In the genomic region with DNA sequence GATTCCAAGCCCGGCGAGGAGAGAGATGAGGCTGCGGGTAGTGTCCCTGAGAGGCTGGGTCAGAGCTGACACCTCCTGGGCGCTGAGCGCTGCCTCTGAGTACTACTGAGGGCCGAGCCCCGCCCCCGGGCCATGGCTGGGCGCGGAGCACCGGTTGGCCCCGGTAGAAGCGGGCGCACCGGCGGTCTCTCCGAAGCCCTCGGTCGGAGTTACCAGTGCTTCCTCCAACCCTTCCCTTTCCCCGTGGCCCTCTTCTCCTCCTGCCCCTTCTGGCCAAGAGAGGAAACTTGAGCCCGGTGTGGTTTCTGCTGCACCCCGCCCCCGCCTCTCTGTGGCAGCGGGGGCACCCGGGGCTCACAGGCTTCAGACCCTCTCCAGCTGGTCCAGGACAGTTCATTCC, we compare ENCODE assay signal across 8 mouse cellular contexts. TPM values are rescaled to one million over a fixed set of nuclear protein-coding genes. Genes with fewer than 3 reads are reported as not detected.
DNase-seq lines count a peak whose midpoint lies in the region; ATAC-seq and TF ChIP-seq lines count a peak whose summit lies in the region.

No protein-coding gene starts in this region.

- peak overlapping the region; percentile 74 for H3K9ac ChIP-seq in lung, embryonic 16.5 days (ENCODE audit: low read length)
- H3K9ac ChIP-seq in neural tube, embryonic 15.5 days (replicated peaks), result peak overlapping the region; percentile 42; the same call in 1 of the 2 replicates

- TF ChIP-seq POLR2A in bone marrow macrophage, adult 2 months (IDR thresholded peaks at IDR 0.05; ENCODE audit: borderline replicate concordance, low read depth, low read length), result no peak
- no peak for TF ChIP-seq POLR2A in kidney, adult 2 months (IDR thresholded peaks at IDR 0.05; ENCODE audit: low read depth, low read length)

- peak overlapping the region; percentile 87 for H3K4me3 ChIP-seq in G1E (ENCODE audit: low read depth, low read length)
- peak overlapping the region; percentile 40 for H3K4me3 ChIP-seq in bone marrow macrophage, adult 2 months (ENCODE audit: insufficient read depth, low read length)
- H3K4me3 ChIP-seq in kidney, adult 2 months (ENCODE audit: insufficient read depth, low read depth, low read length), result peak overlapping the region; percentile 37; the same call in 1 of the 2 replicates
- H3K4me3 ChIP-seq in lung, embryonic 16.5 days (ENCODE audit: low read length), result peak overlapping the region; percentile 51
- peak overlapping the region; percentile 37 for H3K4me3 ChIP-seq in neural tube, embryonic 15.5 days (replicated peaks)

- H3K4me2 ChIP-seq in lung, embryonic 16.5 days (ENCODE audit: low read depth, low read length), result peak overlapping the region; percentile 87
- peak overlapping the region; percentile 87 for H3K4me2 ChIP-seq in neural tube, embryonic 15.5 days

- DNase-seq in G1E (ENCODE audit: low spot score), result peak; percentile 44
- peak; percentile 37 for DNase-seq in kidney, adult 2 months
- DNase-seq in left cerebral cortex, adult 9 months (ENCODE audit: low spot score in 2 of 2), result no peak

- H3K36me3 ChIP-seq in G1E (replicated peaks), result peaks cover 35% of the 10 kb centered on the region
- H3K36me3 ChIP-seq in kidney, adult 2 months (ENCODE audit: control insufficient read depth, insufficient read depth, low read length), result no peaks in the 10 kb centered on the region
- no peaks in the 10 kb centered on the region for H3K36me3 ChIP-seq in lung, embryonic 16.5 days (ENCODE audit: control insufficient read depth, insufficient read depth, low read length)
- no peaks in the 10 kb centered on the region for H3K36me3 ChIP-seq in neural tube, embryonic 15.5 days

- WGBS in kidney, adult 2 months, result 2% methylated on average over 25 of the region's 25 CpGs
- WGBS in lung, embryonic 16.5 days, result under 1% methylated on average over 25 of the region's 25 CpGs
- WGBS in neural tube, embryonic 15.5 days, result 1% methylated on average over 25 of the region's 25 CpGs

- no peak overlapping the region for H3K27ac ChIP-seq in bone marrow macrophage, adult 2 months (ENCODE audit: insufficient read depth, low read depth, low read length)
- H3K27ac ChIP-seq in kidney, adult 2 months (ENCODE audit: insufficient read depth, low read depth, low read length), result no peak overlapping the region
- peak overlapping the region; percentile 28; the same call in 1 of the 2 replicates for H3K27ac ChIP-seq in lung, embryonic 16.5 days (ENCODE audit: low read length)
- H3K27ac ChIP-seq in neural tube, embryonic 15.5 days (replicated peaks), result no peak overlapping the region

- no peaks in the 10 kb centered on the region for H3K9me3 ChIP-seq in G1E (replicated peaks)
- no peaks in the 10 kb centered on the region for H3K9me3 ChIP-seq in lung, embryonic 16.5 days (ENCODE audit: control insufficient read depth, low read length)
- H3K9me3 ChIP-seq in neural tube, embryonic 15.5 days (replicated peaks), result no peaks in the 10 kb centered on the region

- no peaks in the 10 kb centered on the region for H3K27me3 ChIP-seq in G1E (ENCODE audit: insufficient read depth, low read length)
- H3K27me3 ChIP-seq in kidney, adult 2 months (replicated peaks; ENCODE audit: control insufficient read depth, insufficient read depth, low read length), result no peaks in the 10 kb centered on the region
- peaks cover 3% of the 10 kb centered on the region; the same call in 1 of the 2 replicates for H3K27me3 ChIP-seq in lung, embryonic 16.5 days (ENCODE audit: control insufficient read depth, insufficient read depth, low read depth, low read length)
- no peaks in the 10 kb centered on the region; the same call in 1 of the 2 replicates for H3K27me3 ChIP-seq in neural tube, embryonic 15.5 days (replicated peaks)

- no peak for ATAC-seq in G1E (ENCODE audit: extremely low read depth, insufficient number of reproducible peaks, low FRiP score, poor library complexity, severe bottlenecking)
- peak; percentile 33 for ATAC-seq in granulocyte monocyte progenitor cell, adult 5-6 weeks (replicated peaks; ENCODE audit: poor library complexity, severe bottlenecking)
- ATAC-seq in lung, embryonic 16.5 days (ENCODE audit: low read depth), result peak; percentile 60
- ATAC-seq in neural tube, embryonic 15.5 days (ENCODE audit: low FRiP score), result no peak
- no peak for ATAC-seq in cerebellum, adult (ENCODE audit: insufficient number of reproducible peaks, low FRiP score, low TSS enrichment)

- peaks cover 78% of the 10 kb centered on the region for H3K4me1 ChIP-seq in G1E (ENCODE audit: insufficient read depth, low read depth, low read length)
- H3K4me1 ChIP-seq in bone marrow macrophage, adult 2 months (ENCODE audit: control insufficient read depth, insufficient read depth, low read length), result peaks cover 16% of the 10 kb centered on the region
- H3K4me1 ChIP-seq in kidney, adult 2 months (ENCODE audit: control insufficient read depth, insufficient read depth, low read length), result no peaks in the 10 kb centered on the region
- H3K4me1 ChIP-seq in lung, embryonic 16.5 days (replicated peaks; ENCODE audit: control insufficient read depth, insufficient read depth, low read length), result peaks cover 15% of the 10 kb centered on the region
- peaks cover 11% of the 10 kb centered on the region for H3K4me1 ChIP-seq in neural tube, embryonic 15.5 days

- no peak for TF ChIP-seq CTCF in G1E (IDR thresholded peaks at IDR 0.05; ENCODE audit: low read depth, low read length)
- no peak for TF ChIP-seq CTCF in bone marrow macrophage, adult 2 months (IDR thresholded peaks at IDR 0.05; ENCODE audit: low read depth, low read length)
- no peak for TF ChIP-seq CTCF in kidney, adult 2 months (conservative IDR thresholded peaks at IDR 0.05; ENCODE audit: insufficient read depth, insufficient read length, low read depth, low read length)

RNA-seq across cellular contexts. Expression of gene Nfe2, which starts 3.0 kb away (rescaled TPM):
- total RNA-seq in G1E (2014; fragmentation: Nextera tagmentation) (254 and 313 TPM in 2 replicates), G1E (2017) (177 TPM in 2 replicates)
- polyA plus RNA-seq in G1E (2012), result 151 and 155 TPM in 2 replicates
- polyA plus RNA-seq in bone marrow macrophage, adult 2 months (2012; ENCODE audit: insufficient read depth, insufficient read length, missing spikeins), result 0.88 and 1.7 TPM in 2 replicates
- total RNA-seq in granulocyte monocyte progenitor cell, adult 5-6 weeks (2014; fragmentation: Nextera tagmentation), result 159 and 180 TPM in 2 replicates
- total RNA-seq in granulocyte monocyte progenitor cell, adult 5-6 weeks (2017), result 112 and 174 TPM in 2 replicates
- 0.58 and 1.0 TPM in 2 replicates for polyA plus RNA-seq in kidney, adult 2 months (2012; rRNA removed)
- polyA plus RNA-seq in lung, embryonic 16.5 days (2015; fragmentation: Nextera tagmentation; extraction: Ambion mirVana), result 4.3 and 6.9 TPM in 2 replicates
- 0.99 and 4.6 TPM in 2 replicates for polyA plus RNA-seq in neural tube, embryonic 15.5 days (2015; fragmentation: Nextera tagmentation; extraction: Ambion mirVana)

RNA-seq across cellular contexts. Expression of gene Hnrnpa1, which starts 14.9 kb away (rescaled TPM):
- total RNA-seq in G1E (2014; fragmentation: Nextera tagmentation), result 379 and 391 TPM in 2 replicates
- total RNA-seq in G1E (2017), result 797 and 984 TPM in 2 replicates
- polyA plus RNA-seq in G1E (2012), result 143 and 212 TPM in 2 replicates
- 154 and 160 TPM in 2 replicates for polyA plus RNA-seq in bone marrow macrophage, adult 2 months (2012; ENCODE audit: insufficient read depth, insufficient read length, missing spikeins)
- total RNA-seq in granulocyte monocyte progenitor cell, adult 5-6 weeks (2014; fragmentation: Nextera tagmentation), result 605 and 693 TPM in 2 replicates
- 956 and 1,234 TPM in 2 replicates for total RNA-seq in granulocyte monocyte progenitor cell, adult 5-6 weeks (2017)
- polyA plus RNA-seq in kidney, adult 2 months (2012; rRNA removed), result 50.0 and 69.3 TPM in 2 replicates
- 728 and 785 TPM in 2 replicates for polyA plus RNA-seq in lung, embryonic 16.5 days (2015; fragmentation: Nextera tagmentation; extraction: Ambion mirVana)
- 582 and 600 TPM in 2 replicates for polyA plus RNA-seq in neural tube, embryonic 15.5 days (2015; fragmentation: Nextera tagmentation; extraction: Ambion mirVana)

RNA-seq across cellular contexts. Expression of gene Cbx5, which starts 15.6 kb away (rescaled TPM):
- 261 and 300 TPM in 2 replicates for total RNA-seq in G1E (2014; fragmentation: Nextera tagmentation)
- 215 and 278 TPM in 2 replicates for total RNA-seq in G1E (2017)
- polyA plus RNA-seq in G1E (2012), result 7.0 and 9.5 TPM in 2 replicates
- polyA plus RNA-seq in bone marrow macrophage, adult 2 months (2012; ENCODE audit: insufficient read depth, insufficient read length, missing spikeins), result 33.5 and 37.2 TPM in 2 replicates
- 105 and 120 TPM in 2 replicates for total RNA-seq in granulocyte monocyte progenitor cell, adult 5-6 weeks (2014; fragmentation: Nextera tagmentation)
- total RNA-seq in granulocyte monocyte progenitor cell, adult 5-6 weeks (2017), result 225 and 229 TPM in 2 replicates
- 18.8 and 26.9 TPM in 2 replicates for polyA plus RNA-seq in kidney, adult 2 months (2012; rRNA removed)
- 99.2 and 102 TPM in 2 replicates for polyA plus RNA-seq in lung, embryonic 16.5 days (2015; fragmentation: Nextera tagmentation; extraction: Ambion mirVana)
- 102 and 107 TPM in 2 replicates for polyA plus RNA-seq in neural tube, embryonic 15.5 days (2015; fragmentation: Nextera tagmentation; extraction: Ambion mirVana)

RNA-seq across cellular contexts. Expression of gene Copz1, which starts 17.3 kb away (rescaled TPM):
- total RNA-seq in G1E (2014; fragmentation: Nextera tagmentation) (494 and 507 TPM in 2 replicates), G1E (2017) (182 and 184 TPM in 2 replicates)
- 72.4 and 97.2 TPM in 2 replicates for polyA plus RNA-seq in G1E (2012)
- 129 and 132 TPM in 2 replicates for polyA plus RNA-seq in bone marrow macrophage, adult 2 months (2012; ENCODE audit: insufficient read depth, insufficient read length, missing spikeins)
- total RNA-seq in granulocyte monocyte progenitor cell, adult 5-6 weeks (2014; fragmentation: Nextera tagmentation), result 229 and 240 TPM in 2 replicates
- 80.3 and 87.2 TPM in 2 replicates for total RNA-seq in granulocyte monocyte progenitor cell, adult 5-6 weeks (2017)
- 138 TPM in 2 replicates for polyA plus RNA-seq in kidney, adult 2 months (2012; rRNA removed)
- polyA plus RNA-seq in lung, embryonic 16.5 days (2015; fragmentation: Nextera tagmentation; extraction: Ambion mirVana), result 282 and 290 TPM in 2 replicates
- 190 and 207 TPM in 2 replicates for polyA plus RNA-seq in neural tube, embryonic 15.5 days (2015; fragmentation: Nextera tagmentation; extraction: Ambion mirVana)

RNA-seq across cellular contexts. Expression of gene Gpr84, which starts 55.2 kb away (rescaled TPM):
- not detected in 2 replicates for total RNA-seq in G1E (2014; fragmentation: Nextera tagmentation)
- not detected in 2 replicates for total RNA-seq in G1E (2017)
- not detected in 2 replicates for polyA plus RNA-seq in G1E (2012)
- polyA plus RNA-seq in bone marrow macrophage, adult 2 months (2012; ENCODE audit: insufficient read depth, insufficient read length, missing spikeins), result 1.4 and 2.7 TPM in 2 replicates
- total RNA-seq in granulocyte monocyte progenitor cell, adult 5-6 weeks (2014; fragmentation: Nextera tagmentation), result 0.77 and 1.0 TPM in 2 replicates
- total RNA-seq in granulocyte monocyte progenitor cell, adult 5-6 weeks (2017), result 0.77 and 1.1 TPM in 2 replicates
- polyA plus RNA-seq in kidney, adult 2 months (2012; rRNA removed), result 0.13 TPM in 1 of 2 replicates, not detected in the other
- 0.44 TPM in 1 of 2 replicates, not detected in the other for polyA plus RNA-seq in lung, embryonic 16.5 days (2015; fragmentation: Nextera tagmentation; extraction: Ambion mirVana)
- 0.33 and 0.60 TPM in 2 replicates for polyA plus RNA-seq in neural tube, embryonic 15.5 days (2015; fragmentation: Nextera tagmentation; extraction: Ambion mirVana)

Comparison
In these comparisons a context has a peak if more than half of its experiments do, and no peak if none do; other contexts are left out.
1. ATAC-seq: peak in granulocyte monocyte progenitor cell, adult 5-6 weeks (single experiment) and lung, embryonic 16.5 days (single experiment); none in G1E (single experiment), neural tube, embryonic 15.5 days (single experiment) and cerebellum, adult (single experiment).
2. DNase-seq: peak in G1E (single experiment) and kidney, adult 2 months (single experiment); none in left cerebral cortex, adult 9 months (0 of 2).
3. H3K4me3 ChIP-seq: peak in every context shown above with its lines; median percentile 87 in G1E; 51 in lung, embryonic 16.5 days; 40 in bone marrow macrophage, adult 2 months; 37 in kidney, adult 2 months; 37 in neural tube, embryonic 15.5 days.
4. RNA of gene Nfe2, which starts 3.0 kb away (polyA plus RNA-seq): 151 to 155 TPM in G1E; 4.3 to 6.9 TPM in lung, embryonic 16.5 days, 0.88 to 1.7 TPM in bone marrow macrophage, adult 2 months, 0.58 to 1.0 TPM in kidney, adult 2 months and 0.99 to 4.6 TPM in neural tube, embryonic 15.5 days; every median in the first group is over 10 times any median in the second.